Mouse (Mus musculus) cerebellum, postnatal 25 days (tissue): ENCODE results near the gene Spag7.

Experiments used
- DNase-seq, 2 experiments: peaks; one replicate each; pipeline ENCODE4 v3.0.0; 2021; ENCODE audit warnings: mixed read lengths in 2 of 2

Gene Spag7

GRCm38 (mm10) chr11:70655571-70656455 lies 13.4 kb downstream of the Spag7 start:
- DNase-seq = peak; percentile 56 to 60

- DNase-seq = peak; percentile 92 to 94
Measured at GRCm38 (mm10) chr11:70654923-70655570, 14.2 kb downstream of the Spag7 start.

- peak; percentile 81 to 91 for DNase-seq
Measured at GRCm38 (mm10) chr11:70654198-70654922, 14.9 kb downstream of the Spag7 start, which contains the start of gene Pfn1. TSS of gene Pfn1 (minus strand) at chr11:70654644.

- DNase-seq = peak; percentile 74 to 85
Measured at GRCm38 (mm10) chr11:70653345-70654197, 15.6 kb downstream of the Spag7 start.

- DNase-seq = no peak
Measured at GRCm38 (mm10) chr11:70652884-70653344, 16.3 kb downstream of the Spag7 start.

- DNase-seq = peak; percentile 10 to 26
Measured at GRCm38 (mm10) chr11:70652029-70652883, 17.0 kb downstream of the Spag7 start.

GRCm38 (mm10) chr11:70651391-70651790 lies 17.8 kb downstream of the Spag7 start:
- peak in 1 of 2 experiments; percentile 4 for DNase-seq

GRCm38 (mm10) chr11:70650322-70651175 lies 18.7 kb downstream of the Spag7 start:
- peak in 1 of 2 experiments; percentile 14 for DNase-seq

GRCm38 (mm10) chr11:70649185-70649734 lies 20.0 kb downstream of the Spag7 start:
- DNase-seq = peak in 1 of 2 experiments; percentile 6

- peak in 1 of 2 experiments; percentile 2 for DNase-seq
Measured at GRCm38 (mm10) chr11:70648512-70648911, 20.7 kb downstream of the Spag7 start.

- peak; percentile 39 to 53 for DNase-seq
Measured at GRCm38 (mm10) chr11:70647716-70648420, 21.3 kb downstream of the Spag7 start.

GRCm38 (mm10) chr11:70646691-70647650 lies 22.2 kb downstream of the Spag7 start, which contains the start of the genes Rnf167 and Slc25a11:
TSS of gene Rnf167 (plus strand) at chr11:70647235.
TSS of gene Slc25a11 (minus strand) at chr11:70647479.
- DNase-seq = peak; percentile 95 to 98

- DNase-seq = peak; percentile 34 to 56
Measured at GRCm38 (mm10) chr11:70646259-70646555, 23.0 kb downstream of the Spag7 start.

GRCm38 (mm10) chr11:70645461-70646258 lies 23.6 kb downstream of the Spag7 start:
- DNase-seq = peak in 1 of 2 experiments; percentile 27

- peak in 1 of 2 experiments; percentile 63 for DNase-seq
Measured at GRCm38 (mm10) chr11:70644564-70645103, 24.6 kb downstream of the Spag7 start.

GRCm38 (mm10) chr11:70643051-70643450 lies 26.2 kb downstream of the Spag7 start:
- DNase-seq = peak in 1 of 2 experiments; percentile 53
